Mouse (Mus musculus) urinary bladder, postnatal 4 days (tissue): ENCODE results near the gene Poc1a.

Experiments
- DNase-seq, 2 experiments: peaks; one replicate each; pipeline ENCODE4 v3.0.0; 2021 to 2022; ENCODE audit warnings: low spot score in 2 of 2

Poc1a gene

DNA sequence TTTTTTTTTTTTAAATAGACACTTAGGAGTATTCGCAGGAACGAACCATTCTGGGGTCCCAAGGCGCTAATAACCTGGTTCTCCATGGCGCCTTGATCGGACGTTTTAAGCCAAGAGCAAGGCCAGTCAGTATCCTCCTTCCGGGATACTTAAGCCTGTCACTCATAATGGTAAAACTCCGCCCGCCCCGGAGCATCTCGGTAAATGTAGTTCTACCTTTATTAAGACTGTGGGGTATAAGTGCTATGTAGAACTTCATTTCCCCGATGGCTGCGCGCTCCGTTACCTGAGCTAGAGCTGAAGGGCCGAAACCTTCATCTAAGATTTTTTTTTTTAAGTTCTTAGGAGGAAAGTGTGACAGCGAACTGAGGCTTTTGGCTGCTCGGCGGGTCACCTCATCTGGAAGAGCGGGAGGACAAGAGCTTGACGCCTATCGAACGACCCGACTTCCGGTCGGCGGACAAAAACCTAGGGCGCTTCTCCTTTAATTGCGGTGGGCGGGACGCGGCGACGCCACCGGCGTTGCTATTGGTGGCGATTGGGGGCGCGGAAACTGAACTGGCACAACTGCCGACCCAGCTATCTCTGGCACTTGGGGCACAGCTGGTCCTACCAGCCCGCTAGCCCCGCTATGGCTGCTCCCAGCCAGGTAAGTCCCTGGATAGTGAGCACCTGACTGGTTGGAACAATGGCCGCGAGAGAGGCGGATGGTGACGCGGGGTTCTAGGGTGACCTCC is at the start of gene Poc1a:
Gene Poc1a, plus strand, starts transcription at position 254 of the 737 bp plus-strand sequence.
- peak; percentile 85 to 94 for DNase-seq

DNA sequence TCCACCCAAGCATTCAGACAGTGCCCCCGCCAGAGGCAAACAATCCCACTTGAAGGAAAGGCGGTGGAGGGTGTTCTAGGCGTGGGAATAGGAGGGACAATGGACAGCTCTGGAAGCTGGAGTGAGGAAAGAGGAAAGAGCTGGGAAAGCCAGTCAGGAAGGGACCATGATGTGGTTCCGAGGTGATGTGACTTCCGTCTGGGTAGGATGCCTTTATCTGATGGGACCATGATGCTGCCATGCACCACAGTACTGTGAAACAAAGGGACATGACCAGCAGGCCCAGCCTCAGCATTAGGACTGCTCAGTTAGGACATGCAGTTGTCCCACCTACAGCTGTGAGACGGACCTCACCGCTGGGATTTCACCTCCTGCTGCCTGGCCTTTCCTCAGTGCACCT is 49.6 kb upstream of the Poc1a start:
- no peak for DNase-seq

DNA sequence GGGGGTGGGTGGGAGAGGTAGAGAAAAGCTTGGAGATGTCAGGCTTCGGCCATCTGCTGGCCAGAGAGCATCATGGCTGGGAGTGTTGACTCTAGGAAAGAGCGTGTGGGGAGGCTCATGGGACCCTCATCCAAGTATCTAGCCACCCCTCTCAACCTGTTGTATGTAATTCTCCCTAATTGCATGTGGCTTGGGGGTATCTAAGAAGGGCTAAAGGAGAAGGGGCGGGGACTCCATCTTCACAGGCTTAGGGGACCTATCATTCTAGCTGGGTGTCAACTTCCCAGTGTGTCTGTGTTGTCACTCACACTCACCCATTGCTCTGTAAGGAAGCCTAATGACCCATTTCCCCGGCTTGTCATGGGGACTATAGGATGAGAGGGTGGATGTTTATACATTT is 49.0 kb upstream of the Poc1a start:
- no peak for DNase-seq

DNA sequence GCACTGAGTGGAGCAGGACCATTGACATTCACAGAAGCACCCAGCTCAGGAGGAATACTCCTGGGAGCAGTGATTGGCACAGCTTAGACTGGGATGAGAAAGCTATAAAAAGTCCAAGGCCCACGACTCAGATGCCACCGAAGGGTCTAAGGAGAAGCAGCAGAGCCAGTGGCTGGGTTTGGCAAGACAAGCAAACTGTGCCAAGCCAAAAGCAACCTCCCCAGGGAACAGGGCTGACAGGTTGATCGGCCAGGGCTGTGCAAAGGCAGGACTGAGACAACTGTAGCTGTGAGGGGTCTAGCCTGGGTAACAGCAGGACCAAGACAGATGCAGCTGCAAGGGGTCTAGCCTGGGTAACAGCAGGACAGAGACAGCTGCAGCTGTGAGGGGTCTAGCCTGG is 47.9 kb upstream of the Poc1a start:
- DNase-seq: no peak

DNA sequence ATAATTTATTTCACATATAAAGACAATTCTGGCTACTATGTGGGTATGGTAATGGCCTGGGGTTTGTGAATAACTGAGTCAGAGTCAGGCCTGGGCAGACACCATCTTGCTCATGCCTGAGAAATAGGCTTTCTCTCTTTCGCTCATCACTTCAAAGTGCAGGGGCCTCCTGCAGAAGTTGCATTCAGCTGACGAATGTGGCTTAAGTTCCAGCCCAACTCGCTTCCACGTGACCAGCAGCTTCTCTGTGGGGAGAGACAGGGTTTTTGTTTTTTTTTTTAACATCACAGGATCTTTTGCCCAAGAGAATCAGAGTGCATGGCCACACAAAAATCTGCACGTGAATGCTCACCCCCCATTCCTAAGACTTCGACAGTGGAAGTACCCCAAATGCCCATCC is 46.9 kb upstream of the Poc1a start:
- no peak for DNase-seq

DNA sequence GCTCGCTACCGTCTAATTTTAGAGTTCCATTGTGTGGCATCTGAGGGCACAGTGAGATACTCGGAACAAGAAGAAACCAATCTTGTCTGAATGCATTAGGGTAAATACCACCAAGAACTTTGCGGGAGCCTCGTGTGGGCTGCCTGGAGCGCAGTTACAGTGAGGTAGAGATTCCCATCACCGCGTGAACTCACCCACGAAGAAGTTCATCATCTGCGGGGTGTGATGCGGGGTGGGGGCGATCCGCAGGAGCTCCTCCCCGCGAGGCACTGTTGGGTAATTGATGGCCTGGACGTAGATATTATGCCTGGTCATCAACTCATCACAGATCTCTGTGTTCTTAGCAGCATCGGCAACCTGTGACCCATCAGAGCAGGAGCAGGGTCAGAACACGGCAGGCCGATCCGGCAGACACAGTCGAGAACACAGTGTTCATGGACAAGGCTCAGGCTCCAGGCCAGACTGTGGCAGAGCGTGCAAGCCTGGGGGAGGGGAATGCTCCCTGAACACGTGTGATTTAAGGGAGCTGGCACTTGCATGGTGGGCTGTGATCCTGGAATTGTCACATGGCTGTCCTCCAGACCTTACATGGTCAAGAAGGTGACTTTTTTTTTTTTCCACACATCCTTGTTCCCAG is 45.5 kb upstream of the Poc1a start:
- peak in 1 of 2 experiments; percentile 59 for DNase-seq

DNA sequence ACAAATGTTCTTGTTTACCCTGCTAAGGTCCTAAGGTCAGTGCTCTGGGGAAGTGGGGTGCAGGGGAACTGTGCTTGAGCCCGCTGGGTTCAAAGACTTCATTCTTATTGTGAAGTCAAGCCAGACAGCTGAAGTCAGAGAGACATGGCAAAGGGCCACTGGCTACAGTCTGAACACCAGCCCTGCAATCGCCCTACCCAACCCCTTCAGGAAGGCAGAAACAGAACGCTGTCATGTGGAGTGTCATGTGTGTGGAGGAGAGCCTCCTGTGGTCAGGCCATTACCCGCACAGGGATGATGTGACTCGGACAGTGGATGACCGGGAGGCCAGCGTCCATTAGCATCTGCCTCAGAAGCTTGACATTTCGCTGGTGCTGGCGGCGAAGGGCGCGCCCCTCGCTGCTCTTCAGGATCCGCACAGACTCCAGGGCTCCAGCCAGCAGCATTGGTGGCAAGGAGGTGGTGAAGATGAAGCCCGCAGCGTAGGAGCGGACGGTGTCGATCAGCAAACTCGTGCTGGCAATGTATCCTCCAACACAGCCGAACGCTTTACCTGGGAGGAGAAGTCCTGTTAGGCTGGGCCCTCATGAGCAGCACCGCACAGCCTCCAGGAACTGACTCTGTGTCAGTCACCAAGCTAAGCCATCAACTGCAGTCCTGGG is 44.6 kb upstream of the Poc1a start:
- no peak for DNase-seq

DNA sequence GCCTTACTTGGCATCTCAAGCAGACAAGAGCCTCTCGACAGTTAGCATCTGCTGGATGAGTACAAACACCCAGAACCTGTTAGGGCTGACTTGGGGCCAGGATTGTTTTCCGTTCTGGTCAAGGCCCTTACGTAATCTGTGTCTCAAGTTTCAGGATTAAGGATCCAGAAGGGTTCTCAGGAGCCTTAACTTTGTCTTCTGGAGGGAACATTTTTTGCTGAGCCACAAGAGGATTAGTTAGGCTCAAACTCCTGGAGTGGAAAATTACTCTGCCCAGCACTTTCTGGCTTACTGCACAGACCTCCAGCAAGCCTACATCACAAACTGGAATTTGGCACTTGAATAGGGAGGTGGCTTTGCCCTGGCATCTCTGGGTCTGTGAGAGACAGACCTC is 44.0 kb upstream of the Poc1a start:
- no peak for DNase-seq

DNA sequence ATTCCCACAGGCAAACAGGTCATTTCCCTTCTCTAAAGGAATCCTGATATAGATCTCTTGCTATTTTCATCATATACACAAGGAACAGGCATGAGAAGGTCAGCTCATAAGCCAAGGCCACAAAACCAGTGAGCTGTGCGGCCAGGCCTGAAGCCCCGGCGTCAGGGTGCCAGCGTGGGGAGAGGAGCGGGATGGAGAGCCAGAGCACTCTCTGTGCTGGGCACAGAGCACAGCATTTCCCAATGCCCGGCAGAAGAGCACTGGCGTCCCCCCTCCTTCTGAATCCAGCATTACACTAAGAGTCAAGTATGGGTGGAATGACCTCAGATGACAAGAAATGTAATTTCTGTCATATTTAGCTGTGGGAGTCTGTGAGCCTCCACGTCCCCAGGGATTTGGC is 43.5 kb upstream of the Poc1a start:
- DNase-seq: no peak

DNA sequence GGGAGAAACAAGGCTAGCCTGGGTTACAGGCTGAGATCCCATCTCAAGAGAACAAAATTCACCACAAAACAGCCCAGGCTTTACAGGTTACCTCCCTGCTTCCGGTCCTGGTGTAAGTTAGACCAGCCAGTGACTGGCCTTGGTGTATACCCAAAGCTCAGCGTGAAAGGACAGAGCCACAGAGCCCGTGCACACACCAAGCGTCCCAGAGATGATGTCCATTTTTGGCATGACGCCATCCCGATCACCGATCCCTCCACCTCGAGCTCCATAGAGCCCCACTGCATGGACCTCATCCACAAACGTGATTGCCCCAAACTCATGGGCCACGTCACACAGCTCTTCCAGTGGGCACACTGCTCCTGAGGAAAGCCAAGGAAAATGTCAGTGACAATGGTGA is 43.0 kb upstream of the Poc1a start:
- no peak for DNase-seq

DNA sequence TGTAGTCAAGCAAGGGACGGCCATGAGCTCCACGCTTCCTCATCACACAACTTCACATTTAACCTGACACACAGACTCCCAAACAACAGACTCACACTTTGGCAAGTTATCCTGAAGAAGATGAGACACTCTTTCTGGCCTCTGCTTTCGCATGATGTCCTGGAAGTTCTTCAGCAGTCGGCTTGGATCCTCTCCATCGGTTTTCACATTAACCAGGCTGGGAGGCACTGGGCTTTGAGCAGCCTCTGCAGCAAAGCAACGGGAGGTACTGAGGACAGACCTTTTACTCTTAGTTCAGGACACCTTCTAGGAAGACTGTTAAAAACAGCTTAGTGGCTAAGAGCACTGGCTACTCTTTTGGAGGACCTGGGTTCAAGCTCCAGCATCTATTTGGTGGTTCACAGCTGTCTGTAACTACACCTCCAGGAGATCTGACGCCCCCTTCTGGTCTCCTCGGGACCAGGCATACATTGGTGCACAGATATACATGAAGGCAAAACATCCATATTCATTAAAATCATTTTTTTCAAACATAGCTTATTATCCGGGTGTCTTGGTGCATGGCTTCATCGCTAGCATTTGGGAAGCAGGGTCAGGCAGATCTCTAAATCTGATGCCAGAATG is 39.2 kb upstream of the Poc1a start:
- no peak for DNase-seq

DNA sequence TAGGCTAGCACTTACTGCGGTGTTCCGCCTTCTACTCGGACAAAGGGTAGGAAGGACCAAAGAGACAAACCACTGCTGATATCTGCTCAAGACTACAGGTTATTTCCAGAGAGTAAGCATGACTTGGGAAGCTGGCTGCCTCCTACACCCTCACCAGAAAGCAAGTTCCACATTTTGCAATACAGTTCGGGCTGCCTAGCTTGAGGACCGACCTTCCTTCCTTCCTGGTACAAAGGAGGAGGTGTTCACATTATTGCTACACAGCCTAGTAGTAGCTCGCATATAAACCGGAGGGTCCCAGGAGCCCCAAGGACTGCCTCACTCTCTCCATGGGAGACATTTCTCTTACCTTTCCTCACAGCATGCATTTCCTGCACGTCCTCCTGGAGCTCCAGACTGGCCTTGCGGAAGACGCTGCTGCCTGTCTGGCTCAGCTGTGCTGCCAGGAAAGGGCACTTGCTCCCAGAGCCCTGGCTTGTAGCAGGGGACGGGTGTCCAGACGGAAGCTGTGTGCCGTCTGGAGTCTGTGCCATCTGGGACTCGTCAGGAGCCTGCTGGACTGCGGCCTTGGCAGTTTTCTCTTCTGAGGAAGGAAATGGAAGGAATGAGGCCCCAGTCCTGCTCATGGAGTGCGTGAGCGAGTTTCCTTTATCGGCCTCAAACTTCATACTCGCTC is 37.9 kb upstream of the Poc1a start:
- no peak for DNase-seq

DNA sequence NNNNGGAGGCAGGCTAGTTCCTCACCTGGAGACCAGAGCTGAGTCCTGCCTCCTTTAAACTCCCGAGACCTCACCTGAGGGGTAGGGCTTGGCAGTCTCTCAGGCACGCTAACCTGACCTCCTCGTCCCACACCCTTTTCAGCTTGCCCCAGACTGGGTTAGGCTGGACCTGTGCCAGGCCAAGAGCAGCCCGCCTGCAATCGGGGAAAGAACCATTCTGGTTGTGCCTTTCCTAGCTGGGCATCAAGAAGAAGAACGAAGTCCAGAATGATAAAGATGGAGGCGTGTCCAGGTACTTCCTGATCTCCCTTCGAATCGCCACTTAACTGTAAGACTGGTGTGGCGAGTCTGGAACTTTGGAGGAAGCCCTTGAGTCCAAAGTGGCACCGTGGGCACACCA is 31.3 kb upstream of the Poc1a start:
- no peak for DNase-seq

DNA sequence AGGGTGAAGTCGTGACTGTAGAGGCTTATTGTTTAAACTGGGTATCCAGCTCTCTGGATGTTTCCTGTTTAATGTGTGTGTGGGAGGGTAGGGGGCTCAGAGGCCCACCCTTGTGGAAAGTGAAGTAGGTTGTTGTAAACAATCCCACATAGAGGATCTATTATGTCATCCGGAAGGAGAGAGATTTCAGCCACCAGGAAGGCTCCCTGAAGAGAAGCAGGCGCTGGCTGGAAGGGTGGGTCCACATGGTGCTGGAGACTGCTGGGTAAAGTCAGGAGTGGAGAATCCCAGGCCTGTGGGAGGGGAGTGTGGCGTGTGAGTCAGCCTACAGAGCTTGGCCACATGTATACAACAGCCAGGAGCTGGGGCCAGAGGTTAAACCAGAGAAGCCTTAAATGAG is 30.6 kb upstream of the Poc1a start:
- DNase-seq: no peak

DNA sequence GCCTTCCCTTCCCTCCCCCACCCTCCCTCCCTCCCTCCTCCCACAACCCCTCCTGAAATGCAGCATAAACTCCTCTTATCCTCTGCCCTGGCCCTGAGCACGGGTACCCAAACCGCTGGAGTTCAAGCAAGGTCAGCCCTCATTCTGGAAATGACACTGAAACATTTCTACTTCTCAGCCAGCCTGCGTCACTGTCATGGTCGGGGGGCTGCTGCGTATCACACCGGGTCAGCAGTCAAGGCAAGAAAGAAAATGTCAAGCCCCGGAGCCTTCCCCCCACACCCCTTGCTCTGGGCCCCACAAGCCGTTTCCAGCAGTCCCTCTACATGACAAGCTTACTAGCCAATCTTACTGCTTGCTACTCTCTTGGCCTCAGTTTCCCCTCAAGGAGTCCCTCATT is 29.8 kb upstream of the Poc1a start:
- DNase-seq: no peak

DNA sequence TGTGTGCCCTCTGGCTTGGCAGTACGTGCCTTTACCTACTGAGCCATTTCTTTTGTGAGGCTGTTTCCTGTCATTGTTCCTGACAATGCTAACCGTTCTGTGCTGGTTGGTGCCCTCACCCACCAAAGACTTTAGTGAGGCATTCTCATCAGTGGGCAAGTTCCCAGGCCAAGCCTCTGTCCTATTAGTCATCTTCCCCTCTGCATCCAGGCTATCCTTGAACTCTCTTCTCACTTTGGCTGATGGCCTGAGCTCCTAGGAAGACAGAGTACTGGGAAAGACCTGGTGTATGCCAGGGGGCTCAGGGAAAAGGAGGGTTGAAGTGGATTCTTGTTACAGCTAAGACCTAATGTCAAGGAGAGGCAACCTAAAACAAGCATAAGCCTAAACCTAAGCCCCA is 26.9 kb upstream of the Poc1a start:
- DNase-seq: no peak

DNA sequence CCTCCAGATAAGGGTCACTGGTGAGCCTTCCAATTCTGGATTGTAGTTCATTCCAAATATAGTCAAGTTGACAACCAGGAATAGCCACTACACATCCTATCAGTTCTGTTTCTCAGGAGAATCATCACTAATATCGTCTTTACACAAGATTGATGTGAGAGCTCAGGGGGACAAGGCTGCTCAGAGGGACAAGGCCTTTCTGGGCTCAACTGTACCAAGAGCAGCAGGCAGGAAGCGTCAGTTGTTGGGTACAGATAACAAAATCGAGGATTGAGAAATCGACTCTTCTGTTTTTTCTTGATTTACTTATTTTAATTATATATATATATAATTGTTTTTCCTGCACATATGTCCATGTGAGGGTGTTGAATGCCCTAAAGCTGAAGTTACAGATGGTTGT is 22.4 kb upstream of the Poc1a start:
- DNase-seq: no peak

DNA sequence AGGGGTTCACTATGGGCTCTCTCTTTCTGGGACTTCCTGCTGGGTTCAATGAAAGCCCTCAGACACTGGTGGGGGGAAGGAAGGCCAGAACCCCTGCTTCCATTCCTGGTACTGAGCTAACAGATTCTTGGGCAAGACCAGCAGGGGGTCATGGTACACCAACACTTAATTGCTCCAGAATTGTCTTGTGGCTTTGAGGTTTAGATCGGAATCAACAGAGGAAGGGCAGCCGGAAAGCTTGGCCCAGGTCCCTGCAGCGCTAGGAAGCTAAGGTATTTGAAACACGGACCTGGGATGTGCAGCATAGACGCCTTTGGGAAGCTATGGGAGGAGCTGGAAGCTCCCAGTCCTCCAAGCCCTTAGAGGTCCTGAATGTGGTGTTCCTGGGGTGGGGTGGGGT is 21.9 kb upstream of the Poc1a start:
- no peak for DNase-seq

DNA sequence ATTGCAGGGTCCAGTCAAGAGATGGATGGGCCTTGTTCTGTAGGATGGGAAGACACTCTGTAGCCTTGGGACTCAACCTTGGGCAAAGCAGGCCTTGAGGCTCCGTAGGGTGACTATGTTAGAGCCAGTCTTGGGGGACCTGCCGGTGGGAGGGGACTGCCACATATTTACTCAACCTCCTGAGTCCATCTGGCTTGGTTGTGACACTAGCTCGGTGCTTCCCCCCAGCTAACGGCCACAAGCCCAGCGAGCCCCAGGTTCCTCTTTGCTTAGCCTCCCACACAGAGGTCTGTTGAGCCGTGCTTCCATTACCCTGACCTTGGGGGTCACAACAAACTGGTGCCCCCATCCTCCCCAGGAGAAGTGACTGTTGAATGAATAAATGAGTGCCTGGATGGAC is 19.8 kb upstream of the Poc1a start:
- no peak for DNase-seq

DNA sequence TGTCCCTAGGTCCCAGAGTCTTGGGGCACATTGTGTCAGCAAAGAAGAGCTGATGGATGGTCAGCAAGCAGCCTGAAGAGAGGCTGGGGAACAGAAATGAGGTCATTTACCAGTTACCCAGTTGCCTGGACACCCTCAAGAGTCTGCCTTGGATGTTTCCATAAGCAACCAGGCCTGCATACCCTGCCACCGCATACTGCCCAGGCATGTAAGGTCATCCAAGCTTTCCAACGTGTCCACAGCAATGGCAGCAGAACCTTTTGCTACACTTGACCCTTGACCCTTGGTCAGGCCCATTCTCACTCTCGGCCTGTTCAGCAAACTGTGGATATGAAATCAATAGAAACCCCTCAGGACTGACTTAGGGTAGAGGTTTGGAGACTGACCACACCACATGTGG is 19.4 kb upstream of the Poc1a start:
- DNase-seq: no peak

DNA sequence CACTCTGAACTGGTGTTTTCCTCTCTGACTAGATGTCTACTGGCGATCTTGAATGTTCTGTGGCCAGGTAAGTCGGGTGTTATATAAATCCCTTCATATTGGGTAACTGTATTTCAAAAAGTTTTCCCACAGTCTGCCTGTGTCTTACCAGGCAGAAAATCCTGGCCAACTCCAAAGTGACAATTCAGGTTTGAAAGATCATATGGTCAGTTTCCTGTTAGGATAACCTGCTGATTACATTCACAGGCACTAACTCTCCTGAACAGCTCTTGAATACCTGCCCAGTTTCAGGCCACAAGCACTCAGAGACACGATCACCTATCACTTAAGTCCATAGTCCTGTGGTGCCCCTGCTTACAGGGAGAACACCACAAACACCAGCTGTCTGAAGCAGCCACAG is 18.8 kb upstream of the Poc1a start:
- no peak for DNase-seq

DNA sequence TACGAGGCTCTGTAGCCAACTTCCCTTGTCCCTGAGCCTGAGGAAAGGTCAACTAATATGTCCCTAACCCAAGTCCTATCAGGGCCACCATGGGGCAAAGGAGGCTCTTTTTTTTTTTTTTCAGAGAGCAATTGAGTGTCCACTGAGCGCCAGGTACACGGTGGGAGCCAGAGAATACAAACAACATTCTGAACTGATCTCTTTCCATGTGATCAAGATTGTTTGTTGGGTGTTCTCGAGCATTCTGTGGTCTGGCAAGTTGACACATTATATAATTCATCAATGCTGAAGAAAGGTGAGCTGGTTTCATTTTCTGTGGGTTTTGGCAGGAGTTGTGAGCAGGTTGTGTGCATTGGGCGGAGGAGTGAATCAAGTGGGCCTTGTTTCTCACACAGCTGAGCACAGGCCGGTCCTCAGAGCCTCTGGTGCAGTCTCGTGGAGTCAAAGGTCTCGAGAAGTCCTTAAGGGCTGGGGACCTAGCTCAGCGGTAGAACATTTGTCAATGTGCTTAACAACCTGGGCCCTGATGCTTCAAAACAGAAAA is 17.4 kb upstream of the Poc1a start:
- DNase-seq: no peak
